Mouse (Mus musculus) gastrocnemius, postnatal 36 days (tissue): Measurements from ENCODE around the gene Atg16l1. TPM values are rescaled to one million over a fixed set of nuclear protein-coding genes. Genes with fewer than 3 reads are reported as not detected.

Source experiments
- DNase-seq, 2 experiments: peaks; one replicate each; pipeline ENCODE4 v3.0.0; 2022
- intact Hi-C: fragments of 180-260 bp; cut with DNase I; formaldehyde crosslinking; loops from one replicate; pipeline ENCODE4 v1.15.1; 2025
- long read RNA-seq, 2 experiments: library from polyadenylated mRNA; stranded (forward); transcript quantifications; one replicate each; pipeline ENCODE4 v2.0.0; 2021
- total RNA-seq, 2 experiments: library from RNA; stranded (reverse); gene quantifications; 2 replicates each; pipeline ENCODE4 v1.2.3; 2021

Atg16l1 gene
- total RNA-seq, result 10 to 100 TPM; 13.8 to 16.3 TPM
- long read RNA-seq, experiment 1, transcript Atg16l1-203 (19 exons, 3,102 nt), result major isoform, 7 of 10 reads
- long read RNA-seq, experiment 1, partial matches to known transcripts, result 3 of 10 reads
- long read RNA-seq, experiment 1, other reads (novel, unspliced or antisense), result 0 of 10 reads
- long read RNA-seq, experiment 2, transcript Atg16l1-203 (19 exons, 3,102 nt), result major isoform, 11 of 17 reads
- long read RNA-seq, experiment 2, partial matches to known transcripts, result 2 of 17 reads
- long read RNA-seq, experiment 2, other reads (novel, unspliced or antisense), result 2 of 17 reads

DNA sequence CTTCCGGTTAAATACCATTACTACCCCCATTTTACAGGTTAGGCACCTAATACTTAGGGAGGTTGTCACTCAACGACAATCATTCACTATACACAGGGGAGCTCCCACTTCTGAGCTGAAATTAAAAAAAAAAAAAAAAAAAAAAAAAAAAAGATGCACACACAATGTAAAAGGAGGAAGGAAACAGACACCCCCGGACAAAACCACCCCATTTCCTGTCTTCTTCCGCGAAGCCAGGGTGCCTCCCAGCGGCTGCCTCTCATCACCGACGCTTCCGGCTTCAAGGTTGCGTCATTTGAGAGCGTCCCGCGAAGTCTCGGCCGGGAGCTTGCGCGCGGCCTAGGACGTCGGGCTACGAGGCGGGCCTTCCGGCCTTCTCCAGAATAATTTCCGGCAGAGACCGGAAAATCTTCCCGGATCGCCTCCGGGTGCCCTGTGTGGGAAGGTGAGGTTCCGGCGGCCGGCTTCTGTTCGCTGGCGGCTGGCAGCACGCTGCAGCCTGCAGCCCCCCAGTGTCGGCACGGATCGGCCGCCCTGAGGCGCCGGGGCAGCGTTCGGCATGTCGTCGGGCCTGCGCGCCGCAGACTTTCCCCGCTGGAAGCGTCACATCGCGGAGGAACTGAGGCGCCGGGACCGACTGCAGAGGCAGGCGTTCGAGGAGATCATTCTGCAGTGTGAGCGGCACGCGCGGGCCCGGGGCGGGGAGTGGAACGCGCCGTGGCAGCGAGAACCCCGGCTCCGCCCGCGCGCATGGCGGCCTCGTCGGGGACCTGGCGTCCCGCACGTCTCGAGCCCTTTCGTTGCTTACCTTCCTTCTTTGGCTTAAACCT lies at the start of gene Atg16l1:
Gene Atg16l1 (plus strand): TSS at position 230 of the 830 bp plus-strand sequence.
- peak; percentile 83 to 89 for DNase-seq
- intact Hi-C loops, result loop anchor here (5.0 kb wide), 1 partner anchor 309 kb away; no protein-coding TSS in a partner anchor

DNA sequence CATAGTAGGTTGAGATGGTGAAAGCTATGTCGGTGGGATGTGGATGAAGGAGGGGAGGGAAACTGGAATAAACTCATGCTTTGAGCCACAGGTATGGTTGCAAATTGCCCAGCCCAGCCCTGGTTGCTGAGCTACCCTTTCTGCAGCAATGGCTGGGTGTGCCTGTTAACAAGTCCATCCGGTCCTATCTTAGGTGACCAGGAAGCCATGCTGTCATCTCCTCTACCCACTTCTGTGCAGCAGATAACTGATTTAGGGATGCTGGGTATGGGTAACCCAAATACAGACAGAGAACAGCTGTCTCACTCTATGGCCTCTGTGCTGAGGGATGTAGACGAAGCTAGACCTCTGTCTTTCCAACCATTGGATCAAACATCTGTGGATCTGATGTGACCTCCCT lies 49.3 kb upstream of the Atg16l1 start:
- intact Hi-C loops, result no loop called here
- DNase-seq, result no peak

DNA sequence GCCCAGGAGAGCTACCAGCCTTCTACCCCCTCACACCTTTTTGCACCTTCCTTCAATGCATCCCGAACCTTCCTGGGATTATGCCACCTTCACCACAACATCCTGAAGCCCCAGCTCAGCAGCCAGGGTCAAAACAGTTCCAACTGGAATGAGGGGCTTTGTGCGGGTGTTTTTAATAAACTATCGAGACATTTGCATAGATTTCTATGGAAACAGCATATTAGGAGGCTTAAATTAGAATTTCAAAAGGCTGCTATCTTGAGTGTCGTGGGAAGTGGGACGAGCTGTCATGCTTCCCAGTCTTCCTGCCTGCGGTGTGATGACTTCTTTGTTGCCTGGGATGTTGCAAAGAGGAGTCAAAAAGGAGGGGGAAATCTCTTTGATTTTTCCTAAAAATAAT lies 46.6 kb upstream of the Atg16l1 start:
- intact Hi-C loops, result no loop called here
- DNase-seq, result no peak

DNA sequence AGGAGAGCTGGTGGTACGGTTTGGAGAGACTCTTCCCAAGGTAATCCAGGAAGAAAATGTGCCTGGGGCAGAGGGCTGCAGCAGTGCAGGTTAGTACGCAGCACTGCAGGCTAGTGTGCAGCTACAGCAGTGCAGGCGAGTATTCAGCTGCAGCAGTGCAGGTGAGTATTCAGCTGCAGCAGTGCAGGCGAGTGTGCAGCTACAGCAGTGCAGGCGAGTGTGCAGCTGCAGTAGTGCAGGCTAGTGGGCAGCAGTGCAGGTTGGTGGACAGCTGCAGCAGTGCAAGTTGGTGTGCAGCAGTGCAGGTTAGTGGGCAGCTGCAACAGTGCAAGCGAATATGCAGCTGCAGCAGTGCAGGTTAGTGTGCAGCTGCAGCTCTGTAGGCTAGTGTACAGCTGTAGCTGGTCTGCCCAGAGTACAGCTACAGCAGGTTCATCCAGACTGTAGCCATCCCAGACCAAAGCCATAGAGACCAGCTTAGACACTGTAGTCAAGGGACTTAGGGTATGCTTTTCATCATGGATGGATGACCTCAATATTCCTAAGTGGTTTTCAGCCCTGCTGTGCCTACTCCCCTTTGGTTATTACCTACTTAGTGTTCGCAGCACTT lies 45.9 kb upstream of the Atg16l1 start:
- intact Hi-C loops, result no loop called here
- no peak for DNase-seq

DNA sequence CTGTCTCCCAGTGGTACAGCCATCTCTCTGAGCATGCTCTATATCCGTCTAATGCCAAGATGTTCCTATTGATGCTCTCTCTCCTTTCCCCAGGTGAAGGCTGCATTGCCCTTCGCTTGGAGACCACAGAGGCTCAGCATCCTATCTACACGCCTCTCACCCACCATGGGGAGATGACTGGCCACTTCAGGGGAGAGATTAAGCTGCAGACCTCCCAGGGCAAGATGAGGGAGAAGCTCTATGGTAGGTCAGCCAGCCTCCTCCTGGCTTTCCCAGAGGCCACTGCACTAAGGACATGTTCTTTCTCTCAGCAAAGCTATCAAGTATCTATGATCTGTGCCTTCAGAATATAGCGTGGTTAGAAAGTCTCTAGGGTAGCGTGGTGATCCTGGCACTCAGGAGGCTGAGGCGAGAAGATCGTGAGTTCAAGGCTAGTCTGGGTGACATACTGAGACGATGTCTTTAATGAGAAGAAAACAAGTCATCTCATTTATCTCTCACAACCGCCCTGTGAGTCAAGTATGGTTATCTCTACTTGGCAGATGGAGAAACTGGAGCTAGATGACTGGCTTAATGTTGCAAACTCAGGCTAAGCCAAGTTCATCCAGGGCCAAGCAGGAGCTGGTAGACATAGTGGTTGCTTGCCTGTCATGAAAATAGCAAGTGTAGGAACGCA lies 43.6 kb upstream of the Atg16l1 start:
- no peak for DNase-seq
- intact Hi-C loops, result no loop called here

- intact Hi-C loops, result no loop called here
- no peak for DNase-seq
Observed at GRCm38 (mm10) chr1:87712614-87712971, 43.1 kb upstream of the Atg16l1 start.

GRCm38 (mm10) chr1:87721382-87721781 lies 34.3 kb upstream of the Atg16l1 start:
- DNase-seq, result no peak
- intact Hi-C loops, result loop anchor here (2.0 kb wide), 2 partner anchors 181 to 275 kb away; no protein-coding TSS in a partner anchor

- no peak for DNase-seq
- intact Hi-C loops, result no loop called here
Observed at GRCm38 (mm10) chr1:87722081-87722480, 33.6 kb upstream of the Atg16l1 start.

- no peak for DNase-seq
- intact Hi-C loops, result no loop called here
Observed at GRCm38 (mm10) chr1:87723351-87723750, 32.3 kb upstream of the Atg16l1 start.

DNA sequence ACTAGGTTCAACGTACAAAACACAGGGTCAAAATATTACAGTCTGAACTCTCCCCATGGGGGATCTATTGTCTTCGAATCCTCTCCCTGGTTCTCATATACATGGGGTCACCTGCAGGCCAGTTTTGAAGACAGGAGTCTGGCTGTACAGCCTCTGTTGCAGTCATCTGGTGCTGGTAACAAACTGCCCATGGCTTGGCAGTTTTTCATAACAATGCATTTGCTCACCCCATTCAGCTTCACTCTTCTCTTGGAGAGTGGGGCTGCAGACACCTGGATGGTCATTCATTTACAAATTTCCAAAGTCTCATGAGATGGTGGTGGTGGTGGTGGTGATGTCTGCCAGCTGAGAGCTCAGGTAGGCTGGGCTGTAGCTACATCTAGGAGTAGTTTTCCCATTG lies 26.6 kb upstream of the Atg16l1 start:
- intact Hi-C loops, result no loop called here
- no peak for DNase-seq

DNA sequence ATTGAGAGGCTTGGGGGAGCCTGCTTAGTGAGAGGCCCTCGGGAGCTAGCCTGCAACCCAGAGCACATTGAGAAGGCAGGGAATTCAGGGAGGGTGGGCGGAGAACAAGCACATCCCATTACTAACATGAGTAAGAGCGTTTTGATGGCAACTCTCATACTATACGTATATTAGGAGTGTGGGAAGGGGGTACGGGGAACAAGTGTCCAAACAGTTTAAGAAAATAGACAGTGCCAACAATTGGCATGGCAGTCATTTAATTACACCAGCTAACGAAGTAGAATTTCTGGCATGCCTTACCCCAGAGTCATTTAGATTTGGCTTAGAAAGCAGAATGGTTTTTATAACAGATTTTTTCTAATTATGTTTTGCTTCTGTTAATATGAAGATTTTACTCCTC lies 25.8 kb upstream of the Atg16l1 start:
- intact Hi-C loops, result no loop called here

GRCm38 (mm10) chr1:87730271-87730670 lies 25.4 kb upstream of the Atg16l1 start:
- intact Hi-C loops, result no loop called here
- no peak for DNase-seq

More for the DNA sequence above, 25.8 kb upstream of the Atg16l1 start:
- DNase-seq, result no peak

DNA sequence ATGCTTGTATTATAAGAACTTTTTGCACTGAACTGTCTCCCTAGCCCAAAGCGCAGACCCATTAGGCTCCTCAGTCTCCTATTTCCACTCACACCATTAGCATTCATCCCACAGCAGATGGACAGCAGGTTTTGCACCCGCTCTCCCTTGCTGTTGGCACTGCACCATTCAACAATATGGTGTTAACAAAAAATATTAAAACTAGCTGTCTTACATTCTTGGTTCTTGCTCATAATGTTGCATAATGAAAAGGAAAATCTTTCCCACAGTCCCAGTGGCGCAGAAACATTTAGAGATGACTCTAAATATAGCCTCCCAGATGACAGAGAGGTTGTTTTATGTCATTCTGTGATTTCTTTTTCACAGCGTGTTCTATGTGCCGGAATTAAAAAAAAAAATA lies 22.5 kb upstream of the Atg16l1 start:
- intact Hi-C loops, result no loop called here

GRCm38 (mm10) chr1:87734153-87734552 lies 21.5 kb upstream of the Atg16l1 start:
- no peak for DNase-seq
- intact Hi-C loops, result no loop called here

More for the DNA sequence above, 22.5 kb upstream of the Atg16l1 start:
- no peak for DNase-seq

DNA sequence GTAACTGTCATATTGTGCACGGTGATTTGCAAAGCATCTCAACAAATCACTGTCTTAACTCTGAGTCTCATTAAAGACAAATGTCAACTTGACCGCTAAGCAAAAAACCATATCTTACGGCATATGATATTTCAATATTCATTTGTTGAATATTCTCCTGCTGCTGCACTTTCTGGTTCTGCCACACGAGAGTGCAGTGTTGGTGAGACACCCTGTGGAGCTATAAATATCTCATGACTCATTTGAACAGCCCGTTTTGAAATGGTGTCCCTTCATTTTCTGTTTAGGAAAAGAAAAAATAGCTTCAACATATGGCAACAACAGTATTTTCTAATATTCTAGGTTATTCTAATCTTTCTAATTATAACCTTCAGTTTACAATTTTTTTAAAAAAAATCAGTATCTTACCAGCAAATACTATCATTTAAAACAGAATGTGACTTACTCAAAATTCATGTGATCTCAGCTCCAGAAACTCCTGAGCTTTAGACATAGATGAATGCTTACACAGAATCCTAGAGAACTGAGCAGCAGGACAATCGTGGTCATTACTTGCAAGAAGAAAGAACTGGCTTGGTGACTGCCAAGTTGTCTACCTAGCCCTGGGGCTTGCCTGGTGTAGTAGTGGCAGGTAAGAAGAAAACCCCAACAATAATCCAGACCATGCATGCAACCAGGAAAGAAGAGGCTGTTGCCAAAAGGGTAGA lies 14.9 kb upstream of the Atg16l1 start:
- intact Hi-C loops, result no loop called here
- no peak for DNase-seq

DNA sequence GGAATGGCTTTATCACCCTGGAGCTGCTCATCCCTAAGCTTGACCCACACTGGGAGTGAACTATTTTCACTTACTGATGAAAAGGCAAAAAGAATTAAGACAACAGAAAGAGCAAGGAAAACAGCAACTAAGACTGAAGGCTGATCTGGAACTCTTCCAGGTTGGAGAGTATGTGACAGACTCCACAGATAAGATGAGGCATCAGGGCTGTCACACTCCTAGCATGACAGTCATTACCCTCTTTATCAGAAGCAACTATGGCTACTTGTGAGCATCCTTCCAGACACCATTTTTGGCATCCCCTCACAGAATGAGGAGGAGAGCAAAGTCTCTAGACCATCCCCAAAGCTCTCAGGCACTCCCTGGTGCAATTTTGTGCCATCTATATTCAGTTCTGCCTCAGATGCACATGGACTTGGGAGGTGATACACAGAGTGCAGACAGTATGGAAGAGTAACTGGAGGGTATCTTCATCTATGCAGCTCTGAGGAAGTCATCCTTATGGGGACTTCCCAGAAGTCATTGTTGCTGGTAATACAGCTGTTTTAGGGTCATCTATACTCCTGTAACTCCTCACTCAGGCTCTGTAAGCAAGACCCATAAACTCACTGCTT lies 6.2 kb upstream of the Atg16l1 start:
- DNase-seq, result no peak
- intact Hi-C loops, result no loop called here

- intact Hi-C loops, result no loop called here
Observed at GRCm38 (mm10) chr1:87763821-87764220, 8.2 kb downstream of the Atg16l1 start.

GRCm38 (mm10) chr1:87765741-87766140 lies 10.1 kb downstream of the Atg16l1 start:
- DNase-seq, result no peak
- intact Hi-C loops, result loop anchor here (5.0 kb wide), 1 partner anchor 162 kb away; no protein-coding TSS in a partner anchor

More at GRCm38 (mm10) chr1:87763821-87764220, 8.2 kb downstream of the Atg16l1 start:
- no peak for DNase-seq

DNA sequence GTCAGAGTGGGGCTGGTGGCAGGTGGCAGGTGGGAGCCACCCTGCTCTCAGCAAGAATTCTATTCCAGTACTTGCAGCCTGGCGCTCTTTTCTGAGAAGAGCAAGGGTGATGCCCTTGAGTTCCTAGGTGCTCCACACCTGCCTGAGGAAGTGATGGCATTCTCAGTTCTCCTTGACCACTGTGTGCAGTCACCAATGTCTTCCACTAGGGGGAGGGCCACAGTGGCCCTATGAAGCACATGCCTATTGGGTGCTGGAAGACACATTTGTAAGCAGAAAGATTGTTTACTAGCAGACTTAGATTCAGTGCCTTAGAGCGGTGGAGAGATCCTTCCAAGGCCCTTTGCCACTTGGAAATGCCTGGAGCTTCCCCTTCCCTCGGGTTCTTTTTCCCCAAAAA lies 10.6 kb downstream of the Atg16l1 start:
- no peak for DNase-seq
- intact Hi-C loops, result loop anchor here (5.0 kb wide), 1 partner anchor 161 kb away; no protein-coding TSS in a partner anchor
